Mouse (Mus musculus) limb, embryonic 12.5 days (tissue): ENCODE measurements at regions not wholly inside any gene's neighbourhood (a gene's known extent, or its start where the extent isn't known, plus 50 kb on each side); places are given as distances from the start of the nearest gene placed in this dataset.
A peak's percentile ranks its signal among the peaks of the same experiment; 100 is the strongest.

ENCODE experiments used
- ATAC-seq: fragments of 200-750 bp; cut with Nextera tagmentation; 2 replicates; pipeline ENCODE4 v1.8.0; 2017; ENCODE audit warnings: low read depth, moderate TSS enrichment; ENCODE audit not compliant: insufficient number of reproducible peaks, insufficient read depth, low FRiP score, low TSS enrichment
- H3K27ac ChIP-seq: fragments of 300-500 bp; sonication (generic); 2 replicates; pipeline ENCODE4 v1.5.1; 2016; ENCODE audit warnings: mild to moderate bottlenecking, moderate library complexity
- H3K27me3 ChIP-seq: fragments of 300-500 bp; sonication (generic); 2 replicates; pipeline ENCODE4 v1.6.1; 2016; ENCODE audit warnings: mild to moderate bottlenecking, moderate library complexity
- H3K36me3 ChIP-seq: fragments of 300-500 bp; sonication (generic); 2 replicates; pipeline ENCODE4 v1.6.1; 2016; ENCODE audit warnings: mild to moderate bottlenecking, moderate library complexity
- H3K4me1 ChIP-seq: fragments of 300-500 bp; sonication (generic); replicated peaks from 2 replicates; pipeline ENCODE4 v1.6.1; 2016
- H3K4me2 ChIP-seq: fragments of 300-500 bp; sonication (generic); 2 replicates; pipeline ENCODE4 v1.6.1; 2016; ENCODE audit warnings: mild to moderate bottlenecking, moderate library complexity
- H3K4me3 ChIP-seq: fragments of 300-500 bp; sonication (generic); replicated peaks from 2 replicates; pipeline ENCODE4 v1.5.1; 2016; ENCODE audit warnings: mild to moderate bottlenecking
- H3K9ac ChIP-seq: fragments of 300-500 bp; sonication (generic); replicated peaks from 2 replicates; pipeline ENCODE4 v1.6.1; 2016; ENCODE audit warnings: mild to moderate bottlenecking, moderate library complexity
- H3K9me3 ChIP-seq: fragments of 300-500 bp; sonication (generic); 2 replicates; pipeline ENCODE4 v1.6.1; 2016; ENCODE audit warnings: mild to moderate bottlenecking, moderate library complexity
- WGBS: fragments of 180-500 bp; shearing (Covaris S2); methylation state at CpG from one replicate; pipeline ENCODE4 v1.1.7; 2016; 5-methylcytosine and 5-hydroxymethylcytosine counted together

GRCm38 (mm10) chr10:83859633-83860032, 137.0 kb downstream of the 1500009L16Rik start:
- ATAC-seq: no peak
- Histone ChIP-seq H3K36me3 (no peaks in the 10 kb centered on the region), H3K27ac (no peak overlapping the region), H3K27me3 (no peaks in the 10 kb centered on the region), H3K9ac (no peak overlapping the region), H3K4me1 (peaks cover 26% of the 10 kb centered on the region), H3K4me3 (no peak overlapping the region), H3K9me3 (no peaks in the 10 kb centered on the region), H3K4me2 (no peak overlapping the region)
- WGBS: 75% methylated on average over 4 of the region's 4 CpGs

- no peak overlapping the region for H3K4me2 ChIP-seq
- 71% methylated on average over 5 of the region's 5 CpGs for WGBS
- no peaks in the 10 kb centered on the region for H3K36me3 ChIP-seq
- no peaks in the 10 kb centered on the region for H3K27me3 ChIP-seq
- no peak overlapping the region for H3K4me3 ChIP-seq
- peaks cover 29% of the 10 kb centered on the region for H3K4me1 ChIP-seq
- no peaks in the 10 kb centered on the region for H3K9me3 ChIP-seq
- ATAC-seq: no peak
- H3K27ac ChIP-seq: no peak overlapping the region
- H3K9ac ChIP-seq: no peak overlapping the region
Observed at GRCm38 (mm10) chr10:83861574-83862190, 139.0 kb downstream of the 1500009L16Rik start.

GRCm38 (mm10) chr10:83864591-83864990, 141.9 kb downstream of the 1500009L16Rik start:
- Histone ChIP-seq H3K27ac (no peak overlapping the region), H3K9me3 (no peaks in the 10 kb centered on the region), H3K27me3 (no peaks in the 10 kb centered on the region), H3K9ac (no peak overlapping the region), H3K4me3 (no peak overlapping the region), H3K4me1 (peaks cover 16% of the 10 kb centered on the region), H3K36me3 (no peaks in the 10 kb centered on the region), H3K4me2 (no peak overlapping the region)
- no peak for ATAC-seq
- 93% methylated on average over 8 of the region's 8 CpGs for WGBS

GRCm38 (mm10) chr10:83865929-83866328, 143.3 kb downstream of the 1500009L16Rik start:
- Histone ChIP-seq H3K4me3 (no peak overlapping the region), H3K27ac (no peak overlapping the region), H3K4me1 (peaks cover 17% of the 10 kb centered on the region), H3K4me2 (no peak overlapping the region), H3K9me3 (no peaks in the 10 kb centered on the region), H3K36me3 (no peaks in the 10 kb centered on the region), H3K27me3 (no peaks in the 10 kb centered on the region), H3K9ac (no peak overlapping the region)
- ATAC-seq: no peak
- WGBS: 71% methylated on average over 5 of the region's 5 CpGs

GRCm38 (mm10) chr10:83871736-83872400, 149.2 kb downstream of the 1500009L16Rik start:
- no peak overlapping the region for H3K4me3 ChIP-seq
- no peaks in the 10 kb centered on the region for H3K9me3 ChIP-seq
- no peak for ATAC-seq
- H3K27me3 ChIP-seq: no peaks in the 10 kb centered on the region
- no peak overlapping the region for H3K27ac ChIP-seq
- H3K36me3 ChIP-seq: no peaks in the 10 kb centered on the region
- H3K4me1 ChIP-seq: peaks cover 18% of the 10 kb centered on the region; the same call in 1 of the 2 replicates
- no peak overlapping the region for H3K4me2 ChIP-seq
- no peak overlapping the region for H3K9ac ChIP-seq
- 33% methylated on average over 4 of the region's 4 CpGs for WGBS

GRCm38 (mm10) chr10:83878745-83879144, 156.1 kb downstream of the 1500009L16Rik start:
- no peak for ATAC-seq
- Histone ChIP-seq H3K9ac (no peak overlapping the region), H3K27me3 (no peaks in the 10 kb centered on the region), H3K36me3 (no peaks in the 10 kb centered on the region), H3K27ac (no peak overlapping the region), H3K4me2 (no peak overlapping the region), H3K4me1 (peaks cover 30% of the 10 kb centered on the region), H3K4me3 (no peak overlapping the region), H3K9me3 (no peaks in the 10 kb centered on the region)
- 87% methylated on average over 2 of the region's 2 CpGs for WGBS

- H3K9me3 ChIP-seq: no peaks in the 10 kb centered on the region
Observed at GRCm38 (mm10) chr10:83882119-83882890, 159.6 kb downstream of the 1500009L16Rik start.

GRCm38 (mm10) chr10:83882891-83883185, 160.2 kb downstream of the 1500009L16Rik start:
- WGBS: 30% methylated on average over 1 of the region's 1 CpGs
- Histone ChIP-seq H3K9me3 (no peaks in the 10 kb centered on the region), H3K4me3 (no peak overlapping the region), H3K4me2 (0 out of 2 replicates have a peak overlapping the region, but pooled peaks have one; percentile 4), H3K27ac (peak overlapping the region; percentile 85), H3K27me3 (no peaks in the 10 kb centered on the region), H3K4me1 (peaks cover 24% of the 10 kb centered on the region), H3K9ac (no peak overlapping the region), H3K36me3 (no peaks in the 10 kb centered on the region)
- no peak for ATAC-seq

More at GRCm38 (mm10) chr10:83882119-83882890, 159.6 kb downstream of the 1500009L16Rik start:
- no peaks in the 10 kb centered on the region for H3K27me3 ChIP-seq
- no peak overlapping the region for H3K9ac ChIP-seq
- no peaks in the 10 kb centered on the region for H3K36me3 ChIP-seq
- H3K4me2 ChIP-seq: 0 out of 2 replicates have a peak overlapping the region, but pooled peaks have one; percentile 4
- H3K4me1 ChIP-seq: peaks cover 24% of the 10 kb centered on the region
- WGBS: 37% methylated on average over 17 of the region's 17 CpGs
- peak overlapping the region; percentile 85 for H3K27ac ChIP-seq
- no peak for ATAC-seq
- H3K4me3 ChIP-seq: no peak overlapping the region

GRCm38 (mm10) chr10:83884553-83884952, 161.9 kb downstream of the 1500009L16Rik start:
- no peaks in the 10 kb centered on the region for H3K9me3 ChIP-seq
- H3K36me3 ChIP-seq: no peaks in the 10 kb centered on the region
- ATAC-seq: no peak
- no peak overlapping the region for H3K27ac ChIP-seq
- no peak overlapping the region for H3K9ac ChIP-seq
- no peaks in the 10 kb centered on the region for H3K27me3 ChIP-seq
- H3K4me3 ChIP-seq: no peak overlapping the region
- H3K4me1 ChIP-seq: peaks cover 24% of the 10 kb centered on the region
- 88% methylated on average over 2 of the region's 2 CpGs for WGBS
- no peak overlapping the region for H3K4me2 ChIP-seq

- H3K4me3 ChIP-seq: no peak overlapping the region
- no peak overlapping the region for H3K27ac ChIP-seq
- H3K9ac ChIP-seq: no peak overlapping the region
- no peaks in the 10 kb centered on the region for H3K9me3 ChIP-seq
- no peaks in the 10 kb centered on the region for H3K36me3 ChIP-seq
- no peaks in the 10 kb centered on the region for H3K27me3 ChIP-seq
- H3K4me2 ChIP-seq: no peak overlapping the region
- ATAC-seq: no peak
- WGBS: 73% methylated on average over 6 of the region's 6 CpGs
- no peaks in the 10 kb centered on the region for H3K4me1 ChIP-seq
Observed at GRCm38 (mm10) chr10:83888587-83888986, 165.9 kb downstream of the 1500009L16Rik start.

- Histone ChIP-seq H3K9ac (no peak overlapping the region), H3K27me3 (no peaks in the 10 kb centered on the region), H3K4me3 (no peak overlapping the region), H3K27ac (peak overlapping the region; percentile 73), H3K4me2 (0 out of 2 replicates have a peak overlapping the region, but pooled peaks have one; percentile 1), H3K4me1 (peaks cover 25% of the 10 kb centered on the region), H3K9me3 (no peaks in the 10 kb centered on the region), H3K36me3 (no peaks in the 10 kb centered on the region)
- WGBS: 10% methylated on average over 3 of the region's 3 CpGs
- peak; percentile 73; the same call in 1 of the 2 replicates for ATAC-seq
Observed at GRCm38 (mm10) chr10:83895741-83896150, 173.1 kb downstream of the 1500009L16Rik start.
